Mouse (Mus musculus) neural tube, embryonic 11.5 days (tissue): ENCODE data around the gene Gm17662. TPM values are rescaled to one million over a fixed set of nuclear protein-coding genes. Genes with fewer than 3 reads are reported as not detected.

Experiments
- ATAC-seq: fragments of 200-750 bp; cut with Nextera tagmentation; 2 replicates; pipeline ENCODE4 v1.8.0; 2017; ENCODE audit warnings: moderate number of reproducible peaks, mild to moderate bottlenecking, moderate TSS enrichment, moderate library complexity; ENCODE audit not compliant: insufficient read depth, low FRiP score, low TSS enrichment
- DNase-seq: peaks from one replicate; pipeline ENCODE4 v3.0.0-alpha.2; 2015; ENCODE audit warnings: low spot score
- H3K27ac ChIP-seq: fragments of 300-500 bp; sonication (generic); 2 replicates; pipeline ENCODE4 v1.5.1; 2014; ENCODE audit warnings: low read depth, mild to moderate bottlenecking, low read length
- H3K27me3 ChIP-seq: fragments of 300-500 bp; sonication (generic); 2 replicates; pipeline ENCODE4 v1.6.1; 2014; ENCODE audit warnings: mild to moderate bottlenecking, low read length, mixed read lengths; ENCODE audit not compliant: control insufficient read depth, insufficient read depth
- H3K36me3 ChIP-seq: fragments of 300-500 bp; sonication (generic); 2 replicates; pipeline ENCODE4 v1.6.1; 2014; ENCODE audit warnings: mild to moderate bottlenecking, low read length, moderate library complexity, mixed read lengths; ENCODE audit not compliant: control insufficient read depth, insufficient read depth
- H3K4me1 ChIP-seq: fragments of 300-500 bp; sonication (generic); 2 replicates; pipeline ENCODE4 v1.6.1; 2014; ENCODE audit warnings: low read length, mixed read lengths; ENCODE audit not compliant: control insufficient read depth, insufficient read depth
- H3K4me2 ChIP-seq: fragments of 300-500 bp; sonication (generic); 2 replicates; pipeline ENCODE4 v1.6.1; 2014; ENCODE audit warnings: low read depth, mild to moderate bottlenecking, moderate library complexity
- H3K4me3 ChIP-seq: fragments of 300-500 bp; sonication (generic); 2 replicates; pipeline ENCODE4 v1.5.1; 2014; ENCODE audit warnings: low read depth, low read length
- H3K9ac ChIP-seq: fragments of 300-500 bp; sonication (generic); 2 replicates; pipeline ENCODE4 v1.6.1; 2014; ENCODE audit warnings: mild to moderate bottlenecking, low read length
- H3K9me3 ChIP-seq: fragments of 300-500 bp; sonication (generic); 2 replicates; pipeline ENCODE4 v1.6.1; 2016; ENCODE audit warnings: low read length; ENCODE audit not compliant: control insufficient read depth
- WGBS: fragments of 180-500 bp; shearing (Covaris S2); extraction: QIAGEN DNeasy Blood & Tissue Kit; methylation state at CpG from one replicate; pipeline ENCODE4 v1.1.7; 2014; 5-methylcytosine and 5-hydroxymethylcytosine counted together
- polyA plus RNA-seq: library from polyadenylated mRNA; unstranded; fragments of >200 nt; fragmentation: Nextera tagmentation; extraction: Ambion mirVana; gene quantifications from 2 replicates; pipeline ENCODE4 v1.2.1, GENCODE M21; 2014

The Gm17662 gene
- polyA plus RNA-seq, 1 experiment from 2014 or later: not detected

GRCm38 (mm10) chr4:104864397-104864796, 7.3 kb downstream of the Gm17662 start:
- Histone ChIP-seq H3K4me1 (no peaks in the 10 kb centered on the region), H3K27ac (no peak overlapping the region), H3K9me3 (no peaks in the 10 kb centered on the region), H3K9ac (no peak overlapping the region), H3K4me3 (no peak overlapping the region), H3K36me3 (no peaks in the 10 kb centered on the region), H3K27me3 (no peaks in the 10 kb centered on the region), H3K4me2 (no peak overlapping the region)
- 92% methylated on average over 1 of the region's 1 CpGs for WGBS
- no peak for DNase-seq
- no peak for ATAC-seq

GRCm38 (mm10) chr4:104869581-104869980, 12.5 kb downstream of the Gm17662 start:
- H3K9ac ChIP-seq: no peak overlapping the region
- no peaks in the 10 kb centered on the region for H3K36me3 ChIP-seq
- H3K27ac ChIP-seq: no peak overlapping the region
- H3K4me3 ChIP-seq: no peak overlapping the region
- ATAC-seq (no peak), DNase-seq (no peak)
- H3K4me1 ChIP-seq: no peaks in the 10 kb centered on the region
- no peaks in the 10 kb centered on the region for H3K9me3 ChIP-seq
- H3K27me3 ChIP-seq: no peaks in the 10 kb centered on the region
- H3K4me2 ChIP-seq: no peak overlapping the region

- H3K36me3 ChIP-seq: no peaks in the 10 kb centered on the region
- H3K4me3 ChIP-seq: no peak overlapping the region
- H3K9me3 ChIP-seq: no peaks in the 10 kb centered on the region
- H3K9ac ChIP-seq: no peak overlapping the region
- ATAC-seq (no peak), DNase-seq (no peak)
- no peak overlapping the region for H3K27ac ChIP-seq
- WGBS: 85% methylated on average over 5 of the region's 5 CpGs
- H3K27me3 ChIP-seq: no peaks in the 10 kb centered on the region
- H3K4me1 ChIP-seq: no peaks in the 10 kb centered on the region
- H3K4me2 ChIP-seq: no peak overlapping the region
Observed at GRCm38 (mm10) chr4:104870196-104870595, 13.1 kb downstream of the Gm17662 start.

GRCm38 (mm10) chr4:104875832-104876231, 18.7 kb downstream of the Gm17662 start:
- Histone ChIP-seq H3K4me2 (no peak overlapping the region), H3K27ac (no peak overlapping the region), H3K9ac (no peak overlapping the region), H3K36me3 (no peaks in the 10 kb centered on the region), H3K27me3 (no peaks in the 10 kb centered on the region), H3K4me3 (no peak overlapping the region), H3K4me1 (no peaks in the 10 kb centered on the region), H3K9me3 (no peaks in the 10 kb centered on the region)
- DNase-seq (no peak), ATAC-seq (no peak)
- WGBS: 89% methylated on average over 4 of the region's 4 CpGs

- H3K27ac ChIP-seq: no peak within 1 kb of the TSS
- H3K9ac ChIP-seq: no peak within 1 kb of the TSS
- no peaks in the 10 kb centered on the region for H3K27me3 ChIP-seq
- H3K4me3 ChIP-seq: no peak within 1 kb of the TSS
- H3K4me2 ChIP-seq: no peak within 1 kb of the TSS
- H3K9me3 ChIP-seq: no peaks in the 10 kb centered on the region
- ATAC-seq (no peak), DNase-seq (no peak)
- WGBS: 83% methylated on average over 3 of the region's 3 CpGs
- H3K36me3 ChIP-seq: no peaks in the 10 kb centered on the region
- H3K4me1 ChIP-seq: no peaks in the 10 kb centered on the region
Observed at GRCm38 (mm10) chr4:104876323-104876722, 19.2 kb downstream of the Gm17662 start, which contains the start of gene C8a. Gene C8a (minus strand): TSS chr4:104876398.

- DNase-seq (no peak), ATAC-seq (no peak)
- Histone ChIP-seq H3K4me1 (no peaks in the 10 kb centered on the region), H3K27ac (no peak overlapping the region), H3K27me3 (no peaks in the 10 kb centered on the region), H3K9me3 (no peaks in the 10 kb centered on the region), H3K36me3 (no peaks in the 10 kb centered on the region), H3K9ac (no peak overlapping the region), H3K4me2 (no peak overlapping the region), H3K4me3 (no peak overlapping the region)
- WGBS: 75% methylated on average over 9 of the region's 9 CpGs
Observed at GRCm38 (mm10) chr4:104887486-104887885, 30.4 kb downstream of the Gm17662 start.

- no peak overlapping the region for H3K4me2 ChIP-seq
- ATAC-seq (no peak), DNase-seq (no peak)
- H3K9ac ChIP-seq: no peak overlapping the region
- H3K4me1 ChIP-seq: no peaks in the 10 kb centered on the region
- no peaks in the 10 kb centered on the region for H3K36me3 ChIP-seq
- H3K4me3 ChIP-seq: no peak overlapping the region
- H3K27me3 ChIP-seq: no peaks in the 10 kb centered on the region
- no peak overlapping the region for H3K27ac ChIP-seq
- no peaks in the 10 kb centered on the region for H3K9me3 ChIP-seq
- WGBS: 75% methylated on average over 9 of the region's 9 CpGs
Observed at GRCm38 (mm10) chr4:104888499-104889262, 31.6 kb downstream of the Gm17662 start.

GRCm38 (mm10) chr4:104891708-104892107, 34.6 kb downstream of the Gm17662 start:
- H3K4me2 ChIP-seq: no peak overlapping the region
- H3K4me1 ChIP-seq: no peaks in the 10 kb centered on the region
- no peak overlapping the region for H3K4me3 ChIP-seq
- H3K36me3 ChIP-seq: no peaks in the 10 kb centered on the region
- no peak for ATAC-seq
- no peak for DNase-seq
- 89% methylated on average over 7 of the region's 7 CpGs for WGBS
- H3K27me3 ChIP-seq: no peaks in the 10 kb centered on the region
- H3K9ac ChIP-seq: no peak overlapping the region
- no peak overlapping the region for H3K27ac ChIP-seq
- no peaks in the 10 kb centered on the region for H3K9me3 ChIP-seq

GRCm38 (mm10) chr4:104893588-104893987, 36.5 kb downstream of the Gm17662 start:
- H3K4me3 ChIP-seq: no peak overlapping the region
- DNase-seq (no peak), ATAC-seq (no peak)
- WGBS: 86% methylated on average over 5 of the region's 5 CpGs
- H3K27me3 ChIP-seq: no peaks in the 10 kb centered on the region
- no peak overlapping the region for H3K9ac ChIP-seq
- no peaks in the 10 kb centered on the region for H3K4me1 ChIP-seq
- no peaks in the 10 kb centered on the region for H3K9me3 ChIP-seq
- H3K36me3 ChIP-seq: no peaks in the 10 kb centered on the region
- no peak overlapping the region for H3K4me2 ChIP-seq
- H3K27ac ChIP-seq: no peak overlapping the region
